Mouse (Mus musculus) spleen, postnatal 10 days (tissue): ENCODE results near the gene Hfe2.
A peak's percentile ranks its signal among the peaks of the same experiment; 100 is the strongest.

Source experiments
- DNase-seq, 2 experiments: peaks; one replicate each; pipeline ENCODE4 v3.0.0; 2021 to 2022; ENCODE audit warnings: low spot score in 2 of 2

The Hfe2 gene

DNA sequence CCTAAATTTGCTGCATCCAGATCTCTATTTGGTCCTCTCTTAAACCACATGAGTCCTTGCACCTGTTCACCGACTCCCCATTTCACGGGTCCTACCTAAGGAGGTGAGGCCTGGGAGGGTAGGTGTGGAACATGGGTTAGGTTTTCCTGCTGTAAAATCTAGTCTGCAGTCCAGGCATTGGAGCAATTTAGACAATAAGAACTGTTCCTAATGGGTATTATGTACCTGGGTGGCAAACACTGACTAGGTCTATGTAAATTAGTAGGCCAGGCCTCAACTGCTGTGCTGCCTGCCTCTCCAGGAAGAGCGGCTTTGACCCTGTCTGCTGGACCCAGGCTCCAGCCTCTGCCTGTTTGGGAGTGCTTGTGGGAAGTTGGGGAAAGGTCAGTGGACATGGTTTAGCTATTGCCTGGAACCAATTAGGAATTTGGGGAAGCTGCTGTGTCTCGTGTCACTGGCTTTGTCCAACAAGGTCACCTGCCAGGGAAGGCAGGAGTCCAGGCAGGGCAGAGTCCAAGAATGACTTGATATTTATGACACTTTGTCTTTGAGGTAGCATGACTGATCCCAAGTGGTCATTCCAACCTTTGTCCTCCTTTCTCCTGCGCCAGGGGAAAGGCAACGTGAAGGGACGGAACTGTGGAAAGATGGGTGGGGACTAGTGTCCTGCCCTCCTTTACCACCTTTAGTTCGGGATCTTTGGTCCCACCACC lies 50.5 kb downstream of the Hfe2 start:
- no peak for DNase-seq

- no peak for DNase-seq
Measured at GRCm38 (mm10) chr3:96576005-96576658, 51.2 kb downstream of the Hfe2 start.

DNA sequence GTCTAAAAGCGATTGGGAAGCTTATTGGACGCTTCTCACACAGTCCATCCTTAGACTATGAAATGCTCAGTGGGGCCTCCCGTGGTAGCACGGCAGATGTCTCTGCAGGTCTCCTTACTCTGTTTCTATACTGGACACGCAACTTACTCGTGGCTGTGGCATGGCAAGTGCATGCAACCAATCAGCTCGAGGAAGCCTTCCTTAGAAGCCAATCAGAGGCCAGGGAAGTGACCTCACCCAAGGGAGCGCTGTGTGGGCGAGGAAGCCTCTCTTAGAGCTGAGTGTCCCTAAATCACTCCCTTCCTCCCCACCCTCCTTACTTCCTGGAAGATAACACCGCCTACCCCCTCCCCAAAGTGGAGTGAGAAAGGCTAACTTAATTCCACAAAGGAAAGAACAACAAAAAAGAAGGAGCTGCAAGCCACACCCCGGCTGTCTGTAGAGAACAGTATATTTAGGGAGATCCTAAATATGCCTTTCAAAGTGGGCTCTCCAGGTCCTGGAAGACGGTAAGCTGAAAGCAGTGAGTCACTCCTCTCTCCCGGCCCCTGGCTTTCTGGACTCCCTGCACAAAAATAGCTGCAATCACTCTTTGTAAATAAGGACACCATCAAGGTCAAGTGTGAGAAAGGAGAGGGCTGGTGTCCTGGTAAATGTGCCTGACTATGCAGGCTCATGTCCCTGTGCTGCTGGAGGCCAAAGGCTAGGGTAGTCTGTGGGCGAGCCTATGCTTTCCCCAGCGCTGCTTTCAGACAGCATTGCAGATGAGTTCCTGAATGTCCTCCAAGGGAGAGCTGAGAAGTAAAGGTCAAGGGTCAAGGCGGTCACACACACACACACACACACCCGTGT lies 51.9 kb downstream of the Hfe2 start, which contains the start of gene Gm16253:
TSS of gene Gm16253 (plus strand) at position 295 of the 852 bp plus-strand sequence.
- DNase-seq: peak; percentile 71 to 91

GRCm38 (mm10) chr3:96577566-96577965 lies 52.6 kb downstream of the Hfe2 start:
- DNase-seq: no peak
